Comparison of ENCODE assay signal across 8 mouse cellular contexts in genomic region chr10:30842228-30842627, GRCm38 (mm10). TPM values are rescaled to one million over a fixed set of nuclear protein-coding genes. Genes with fewer than 3 reads are reported as not detected.
DNase-seq lines count a peak whose midpoint lies in the region; ATAC-seq and TF ChIP-seq lines count a peak whose summit lies in the region.

No protein-coding gene starts in this region.

- H3K9ac ChIP-seq in embryonic facial prominence, embryonic 14.5 days (ENCODE audit: low read depth, low read length) = peak overlapping the region; percentile 55

- H3K4me3 ChIP-seq in layer of hippocampus, adult 2 months = peak overlapping the region; percentile 95
- H3K4me3 ChIP-seq in embryonic facial prominence, embryonic 14.5 days (ENCODE audit: low read depth, low read length) = peak overlapping the region; percentile 51
- H3K4me3 ChIP-seq in limb, embryonic 10.5 days = peak overlapping the region; percentile 67

- peaks cover 56% of the 10 kb centered on the region for H3K27me3 ChIP-seq in embryonic facial prominence, embryonic 14.5 days (replicated peaks; ENCODE audit: control insufficient read depth, insufficient read depth, low read length)
- H3K27me3 ChIP-seq in limb, embryonic 10.5 days (ENCODE audit: low read depth, poor library complexity, severe bottlenecking) = peaks cover 55% of the 10 kb centered on the region

- DNase-seq in layer of hippocampus, adult 2 months (ENCODE audit: low spot score in 2 of 2) = no peak
- DNase-seq in layer of hippocampus, adult 8-10 months (ENCODE audit: low spot score in 2 of 2) = no peak
- DNase-seq in embryonic facial prominence, embryonic 14.5 days (ENCODE audit: low spot score) = no peak
- DNase-seq in limb, embryonic 10.5 days (ENCODE audit: low spot score) = no peak
- DNase-seq in Muller cell, postnatal 12 days (ENCODE audit: inconsistent ontology term) = no peak
- no peak for DNase-seq in urinary bladder, postnatal 10 days (ENCODE audit: low spot score)
- DNase-seq in adrenal gland, adult 8-10 months = no peak

- no peaks in the 10 kb centered on the region for H3K9me3 ChIP-seq in embryonic facial prominence, embryonic 14.5 days (ENCODE audit: control insufficient read depth, low read length)
- no peaks in the 10 kb centered on the region for H3K9me3 ChIP-seq in limb, embryonic 10.5 days (replicated peaks)

- H3K36me3 ChIP-seq in embryonic facial prominence, embryonic 14.5 days (ENCODE audit: control insufficient read depth, insufficient read depth, low read length) = no peaks in the 10 kb centered on the region
- H3K36me3 ChIP-seq in limb, embryonic 10.5 days = no peaks in the 10 kb centered on the region

- H3K27ac ChIP-seq in layer of hippocampus, adult 2 months = peak overlapping the region; percentile 85
- no peak overlapping the region for H3K27ac ChIP-seq in embryonic facial prominence, embryonic 14.5 days (replicated peaks; ENCODE audit: low read depth, low read length)
- H3K27ac ChIP-seq in limb, embryonic 10.5 days = peak overlapping the region; percentile 70

- WGBS in embryonic facial prominence, embryonic 14.5 days = under 1% methylated on average over 28 of the region's 29 CpGs
- under 1% methylated on average over 29 of the region's 29 CpGs for WGBS in limb, embryonic 10.5 days

- peak overlapping the region; percentile 90 for H3K4me2 ChIP-seq in embryonic facial prominence, embryonic 14.5 days (ENCODE audit: low read depth, low read length)

- peak; percentile 24 for ATAC-seq in embryonic facial prominence, embryonic 14.5 days (ENCODE audit: low read depth)
- ATAC-seq in monocyte, adult 5-6 weeks (replicated peaks; ENCODE audit: insufficient number of reproducible peaks, low FRiP score, low TSS enrichment, poor library complexity, severe bottlenecking) = peak; percentile 28

- H3K4me1 ChIP-seq in embryonic facial prominence, embryonic 14.5 days (ENCODE audit: control insufficient read depth, insufficient read depth, low read length) = peaks cover 20% of the 10 kb centered on the region
- H3K4me1 ChIP-seq in limb, embryonic 10.5 days = peaks cover 43% of the 10 kb centered on the region

- TF ChIP-seq CTCF in layer of hippocampus, adult 2 months (conservative IDR thresholded peaks at IDR 0.05) = no peak

RNA-seq across cellular contexts. Expression of gene Hey2, which starts 0.4 kb away (rescaled TPM):
- total RNA-seq in layer of hippocampus, adult 2 months (2021) = 1 to 10 TPM; 5.4 to 7.4 TPM
- 1 to 10 TPM; 6.6 to 7.5 (median 7.1) TPM for total RNA-seq in layer of hippocampus, adult 8-10 months (2022)
- 4.6 and 5.4 TPM in 2 replicates for polyA plus RNA-seq in embryonic facial prominence, embryonic 14.5 days (2014; fragmentation: Nextera tagmentation; extraction: Ambion mirVana)
- polyA plus RNA-seq in limb, embryonic 10.5 days (2016; fragmentation: Nextera tagmentation; extraction: Ambion mirVana) = 1.1 and 1.8 TPM in 2 replicates
- total RNA-seq in monocyte, adult 5-6 weeks (2017) = not detected in 3 replicates
- total RNA-seq in adrenal gland, adult 8-10 months (2022) = 1 to 10 TPM; 1.5 to 2.1 (median 1.8) TPM

RNA-seq across cellular contexts. Expression of gene Ncoa7, which starts 39.1 kb away (rescaled TPM):
- total RNA-seq in layer of hippocampus, adult 2 months (2021) = 10 to 100 TPM; 98.8 to 99.0 TPM
- 100 to 1,000 TPM in 2 of 4 experiments, 10 to 100 TPM in 2; 75.7 to 112 (median 99.1) TPM for total RNA-seq in layer of hippocampus, adult 8-10 months (2022)
- 10.6 TPM in 2 replicates for polyA plus RNA-seq in embryonic facial prominence, embryonic 14.5 days (2014; fragmentation: Nextera tagmentation; extraction: Ambion mirVana)
- 6.2 and 8.2 TPM in 2 replicates for polyA plus RNA-seq in limb, embryonic 10.5 days (2016; fragmentation: Nextera tagmentation; extraction: Ambion mirVana)
- total RNA-seq in monocyte, adult 5-6 weeks (2017) = 13.8 to 20.5 TPM (median 15.5 TPM) in 3 replicates
- 10 to 100 TPM; 29.2 to 46.0 (median 37.0) TPM for total RNA-seq in adrenal gland, adult 8-10 months (2022)
